Mouse (Mus musculus) liver, embryonic 14.5 days (tissue): ENCODE data around the gene Cfap43. TPM values are rescaled to one million over a fixed set of nuclear protein-coding genes. Genes with fewer than 3 reads are reported as not detected.

ENCODE experiments used
- ATAC-seq: fragments of 200-750 bp; cut with Nextera tagmentation; 2 replicates; pipeline ENCODE4 v1.8.0; 2017; ENCODE audit warnings: moderate number of reproducible peaks, mild to moderate bottlenecking, moderate library complexity; ENCODE audit not compliant: insufficient read depth
- DNase-seq, 3 experiments: peaks; one replicate each; pipeline ENCODE4 v3.0.0-alpha.2; 2012 to 2013; ENCODE audit warnings: low read depth in 3 of 3, low spot score in 3 of 3
- H3K27ac ChIP-seq: fragments of 300-500 bp; sonication (generic); 2 replicates; pipeline ENCODE4 v1.5.1; 2014; ENCODE audit warnings: moderate library complexity, mild to moderate bottlenecking, control low read depth, inconsistent platforms
- H3K27me3 ChIP-seq: fragments of 300-500 bp; sonication (generic); 2 replicates; pipeline ENCODE4 v1.6.1; 2014; ENCODE audit warnings: mild to moderate bottlenecking, low read length, moderate library complexity; ENCODE audit not compliant: control insufficient read depth, insufficient read depth
- H3K36me3 ChIP-seq: fragments of 300-500 bp; sonication (generic); replicated peaks from 2 replicates; pipeline ENCODE4 v1.6.1; 2014; ENCODE audit warnings: low read depth; ENCODE audit not compliant: control insufficient read depth, insufficient read depth
- H3K4me1 ChIP-seq, 2 experiments: fragments of 200-500 bp in 1 of 2; fragments of 300-500 bp in 1 of 2; sonication (generic) in 1 of 2; replicated peaks; 2 replicates each; pipeline ENCODE4 v1.6.1; 2012 to 2014; ENCODE audit warnings: antibody characterized with exemption in 1 of 2, inconsistent platforms in 1 of 2, low read length in 1 of 2; ENCODE audit not compliant: control insufficient read depth in 2 of 2, insufficient read depth in 2 of 2
- H3K4me2 ChIP-seq: fragments of 300-500 bp; sonication (generic); 2 replicates; pipeline ENCODE4 v1.6.1; 2014; ENCODE audit warnings: low read depth, mild to moderate bottlenecking, control low read depth, moderate library complexity
- H3K4me3 ChIP-seq, 2 experiments: fragments of 200-500 bp in 1 of 2; fragments of 300-500 bp in 1 of 2; sonication (generic) in 1 of 2; 2 replicates each; pipeline ENCODE4 v1.5.1; 2012 to 2014; ENCODE audit warnings: low read depth in 2 of 2, low read length in 2 of 2, mild to moderate bottlenecking in 2 of 2, control low read depth in 1 of 2, inconsistent platforms in 1 of 2, moderate library complexity in 1 of 2; ENCODE audit not compliant: insufficient read depth in 1 of 2
- H3K9ac ChIP-seq: fragments of 300-500 bp; sonication (generic); replicated peaks from 2 replicates; pipeline ENCODE4 v1.6.1; 2014; ENCODE audit warnings: mild to moderate bottlenecking, control low read depth, moderate library complexity
- H3K9me3 ChIP-seq: fragments of 300-500 bp; sonication (generic); 2 replicates; pipeline ENCODE4 v1.6.1; 2016; ENCODE audit warnings: low read length, mixed read lengths; ENCODE audit not compliant: control insufficient read depth
- CTCF ChIP-seq: IDR thresholded peaks from 2 replicates; pipeline ENCODE4 v1.5.1; 2016; ENCODE audit warnings: antibody characterized with exemption, low read depth, control low read depth
- EP300 ChIP-seq: IDR thresholded peaks from 2 replicates; pipeline ENCODE4 v1.6.1; 2016; ENCODE audit warnings: antibody characterized with exemption, low read depth
- WGBS: fragments of 180-500 bp; shearing (Covaris S2); extraction: QIAGEN DNeasy Blood & Tissue Kit; methylation state at CpG from one replicate; pipeline ENCODE4 v1.1.7; 2014; ENCODE audit not compliant: insufficient replicate concordance; 5-methylcytosine and 5-hydroxymethylcytosine counted together
- polyA plus RNA-seq, 2 experiments: library from polyadenylated mRNA; depleted of rRNA in 1 of 2; stranded (reverse) in 1 of 2; unstranded in 1 of 2; fragments of >200 nt; fragmentation: Nextera tagmentation in 1 of 2; extraction: Ambion mirVana in 1 of 2; gene quantifications; 2 replicates each; pipeline versions ENCODE4 v1.2.1 to v1.2.3; 2012 to 2014

Gene Cfap43
- polyA plus RNA-seq, 2 experiments = 0.05 TPM; not detected in 1

DNA sequence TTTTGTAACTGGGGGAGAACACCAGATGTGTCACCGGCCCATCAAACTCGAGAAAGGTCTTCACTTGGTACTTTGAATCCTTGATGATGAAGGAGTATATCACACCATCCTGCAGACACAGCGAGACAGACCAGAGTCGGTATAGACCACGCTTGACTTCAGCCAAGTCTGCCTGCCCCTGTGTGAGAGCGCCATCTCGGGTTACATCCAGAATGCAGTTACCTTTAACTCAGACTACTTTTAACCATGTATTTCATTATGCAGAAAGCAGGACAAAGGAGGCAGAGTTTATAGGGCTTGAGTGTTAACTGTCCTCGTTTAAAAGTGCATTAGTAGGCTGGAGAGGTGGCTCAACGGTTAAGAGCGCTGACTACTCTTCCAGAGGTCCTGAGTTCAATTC, 107.0 kb downstream of the Cfap43 start:
- no peak overlapping the region for H3K4me2 ChIP-seq
- ATAC-seq (no peak), DNase-seq (no peak)
- no peak overlapping the region for H3K4me3 ChIP-seq
- TF ChIP-seq EP300 = no peak
- TF ChIP-seq CTCF = no peak
- no peak overlapping the region for H3K27ac ChIP-seq
- H3K9ac ChIP-seq = no peak overlapping the region
- H3K27me3 ChIP-seq = no peaks in the 10 kb centered on the region
- H3K36me3 ChIP-seq = no peaks in the 10 kb centered on the region
- WGBS = 67% methylated on average over 10 of the region's 10 CpGs
- H3K9me3 ChIP-seq = no peaks in the 10 kb centered on the region
- H3K4me1 ChIP-seq = no peaks in the 10 kb centered on the region

GRCm38 (mm10) chr19:47798583-47798982, 120.5 kb downstream of the Cfap43 start:
- TF ChIP-seq CTCF = no peak
- TF ChIP-seq EP300 = no peak
- Histone ChIP-seq H3K4me2 (no peak overlapping the region), H3K4me3 (no peak overlapping the region), H3K27ac (no peak overlapping the region), H3K27me3 (no peaks in the 10 kb centered on the region), H3K9ac (no peak overlapping the region), H3K36me3 (no peaks in the 10 kb centered on the region), H3K4me1 (0 out of 4 replicates have a peak, but pooled peaks cover 0 to 4% of the 10 kb centered on the region in 2 experiments), H3K9me3 (no peaks in the 10 kb centered on the region)
- 59% methylated on average over 10 of the region's 10 CpGs for WGBS
- DNase-seq = no peak
- no peak for ATAC-seq

- Histone ChIP-seq H3K4me2 (no peak overlapping the region), H3K27me3 (no peaks in the 10 kb centered on the region), H3K9ac (no peak overlapping the region), H3K27ac (no peak overlapping the region), H3K4me3 (no peak overlapping the region), H3K36me3 (no peaks in the 10 kb centered on the region), H3K4me1 (0 out of 4 replicates have a peak, but pooled peaks cover 0 to 4% of the 10 kb centered on the region in 2 experiments), H3K9me3 (no peaks in the 10 kb centered on the region)
- ATAC-seq (no peak), DNase-seq (no peak)
- no peak for TF ChIP-seq CTCF
- WGBS = 65% methylated on average over 7 of the region's 7 CpGs
Measured at GRCm38 (mm10) chr19:47796699-47797098, 122.4 kb downstream of the Cfap43 start.

- H3K4me3 ChIP-seq = no peak overlapping the region
- no peak overlapping the region for H3K4me2 ChIP-seq
- DNase-seq = peak; percentile 42 to 50 (median 44)
- no peak overlapping the region for H3K27ac ChIP-seq
- no peak for ATAC-seq
- H3K4me1 ChIP-seq = 0 out of 4 replicates have a peak, but pooled peaks cover 0 to 4% of the 10 kb centered on the region in 2 experiments
- no peaks in the 10 kb centered on the region for H3K27me3 ChIP-seq
- 48% methylated on average over 15 of the region's 15 CpGs for WGBS
- TF ChIP-seq EP300 (no peak), CTCF (peak; percentile 87)
- no peaks in the 10 kb centered on the region for H3K36me3 ChIP-seq
- no peak overlapping the region for H3K9ac ChIP-seq
- no peaks in the 10 kb centered on the region for H3K9me3 ChIP-seq
Measured at GRCm38 (mm10) chr19:47795009-47795728, 123.9 kb downstream of the Cfap43 start.

- Histone ChIP-seq H3K36me3 (no peaks in the 10 kb centered on the region), H3K4me3 (no peak overlapping the region), H3K4me1 (0 out of 4 replicates have a peak, but pooled peaks cover 0 to 4% of the 10 kb centered on the region in 2 experiments), H3K27ac (no peak overlapping the region), H3K9ac (no peak overlapping the region), H3K4me2 (no peak overlapping the region), H3K9me3 (no peaks in the 10 kb centered on the region), H3K27me3 (no peaks in the 10 kb centered on the region)
- TF ChIP-seq CTCF (no peak), EP300 (no peak)
- 26% methylated on average over 5 of the region's 5 CpGs for WGBS
- DNase-seq (no peak), ATAC-seq (no peak)
Measured at GRCm38 (mm10) chr19:47794331-47794730, 124.8 kb downstream of the Cfap43 start.
